Mouse (Mus musculus): ENCODE data around the gene Tm4sf19.
"Not testable (repeated sequence)": the region's sequence is repeated elsewhere in the genome, so short reads cannot be mapped to it uniquely, and the experiment has no call there.

The Tm4sf19 gene

DNA sequence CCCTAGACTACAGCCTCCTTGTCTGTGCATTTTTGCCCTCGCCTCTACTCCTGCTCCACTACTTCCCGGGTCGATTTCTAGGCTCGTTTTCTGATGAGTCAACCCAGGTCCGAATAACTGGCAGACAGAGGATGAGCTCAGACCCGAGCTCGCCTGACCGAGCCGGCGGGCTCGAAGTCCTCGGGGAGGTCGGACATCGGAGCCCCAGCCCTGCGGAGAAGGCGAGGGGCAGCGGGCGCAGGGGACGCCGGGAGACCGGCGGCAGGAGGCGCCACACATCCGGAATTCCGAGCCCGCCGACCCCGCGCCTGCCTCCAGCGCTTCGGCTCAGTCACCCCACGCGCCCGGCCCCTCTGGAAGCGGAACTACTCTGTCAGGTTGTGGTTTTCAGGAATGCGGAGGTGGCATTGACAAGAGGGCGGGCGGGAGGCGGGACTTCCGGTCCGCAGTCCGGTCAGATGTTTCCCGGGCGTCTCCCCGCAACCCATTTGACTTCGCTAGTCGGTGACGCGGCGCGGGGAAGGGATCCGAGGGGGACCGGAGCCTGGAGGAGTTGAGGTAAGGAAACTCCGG, 30.3 kb downstream of the Tm4sf19 start, which contains the start of gene Pcyt1a:
Gene Pcyt1a (plus strand): TSS at position 448 of the 573 bp plus-strand sequence.
- in situ Hi-C loops (cut with MboI, MseI): no loop called here

DNA sequence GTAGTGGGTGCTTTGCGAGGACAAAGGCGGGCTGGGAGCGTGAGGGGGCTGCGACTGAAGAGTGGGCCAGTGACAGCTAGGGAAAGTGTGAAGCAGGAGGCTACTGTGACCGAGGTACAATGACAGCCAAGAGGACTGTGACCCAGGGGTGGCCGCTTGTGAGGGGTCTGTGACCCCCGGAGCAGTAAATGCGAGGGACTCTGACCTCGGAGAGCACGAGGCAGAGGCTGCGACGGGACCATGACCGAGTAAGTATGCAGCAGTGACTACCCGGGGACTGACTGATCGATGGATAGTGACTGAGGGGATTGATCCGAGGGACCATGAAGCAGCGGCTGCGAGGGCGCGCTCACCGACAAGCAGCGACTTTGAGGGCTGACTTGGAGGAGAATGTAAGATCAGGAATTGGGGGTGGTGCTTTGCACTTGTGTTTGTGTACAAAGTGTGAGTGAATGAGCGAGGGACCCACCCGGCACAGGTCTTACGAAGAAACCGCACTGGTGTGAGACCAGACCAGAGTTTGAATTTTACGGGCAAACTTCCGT, 30.8 kb downstream of the Tm4sf19 start:
- in situ Hi-C loops (cut with MboI, MseI): no loop called here

DNA sequence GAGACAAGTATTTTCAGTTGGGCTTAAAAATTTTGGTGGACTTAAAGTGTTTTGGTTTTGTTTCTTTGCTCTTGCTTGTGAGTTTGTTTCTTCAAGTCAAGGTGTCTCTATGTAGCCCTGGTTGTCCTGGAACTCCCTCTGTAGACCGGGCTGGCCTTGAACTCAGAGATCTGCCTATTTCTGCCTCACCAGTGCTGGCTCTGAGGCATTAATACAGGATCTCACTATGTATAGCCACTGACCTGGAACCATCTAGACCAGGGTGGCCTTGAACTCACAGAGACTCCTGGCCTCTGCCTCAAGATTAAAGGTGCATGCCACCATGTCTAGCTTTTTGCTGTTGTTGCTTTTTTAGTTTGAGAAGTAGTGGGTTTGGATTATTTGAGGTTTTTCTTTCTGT, 31.6 kb downstream of the Tm4sf19 start:
- in situ Hi-C loops (cut with MboI, MseI): no loop called here

DNA sequence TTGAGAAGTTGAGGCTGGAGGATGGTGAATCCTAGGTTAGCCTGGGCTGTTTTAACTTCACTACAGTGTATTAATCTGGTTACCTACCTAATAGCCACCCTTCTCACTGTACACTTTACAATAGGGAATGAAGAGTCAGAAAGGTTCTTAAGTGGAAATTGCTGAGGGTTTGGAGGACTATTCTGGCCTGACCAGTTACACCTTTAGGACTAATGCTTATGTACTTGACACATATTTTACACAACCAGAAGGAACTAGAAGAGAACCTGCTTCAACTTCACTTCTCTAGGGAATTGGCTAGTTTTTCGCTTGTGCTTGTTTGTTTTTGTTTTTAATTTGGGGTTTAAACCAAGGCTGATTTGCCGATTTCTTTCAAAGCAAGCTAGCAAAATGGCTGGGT, 32.8 kb downstream of the Tm4sf19 start:
- in situ Hi-C loops (cut with MboI, MseI): no loop called here

DNA sequence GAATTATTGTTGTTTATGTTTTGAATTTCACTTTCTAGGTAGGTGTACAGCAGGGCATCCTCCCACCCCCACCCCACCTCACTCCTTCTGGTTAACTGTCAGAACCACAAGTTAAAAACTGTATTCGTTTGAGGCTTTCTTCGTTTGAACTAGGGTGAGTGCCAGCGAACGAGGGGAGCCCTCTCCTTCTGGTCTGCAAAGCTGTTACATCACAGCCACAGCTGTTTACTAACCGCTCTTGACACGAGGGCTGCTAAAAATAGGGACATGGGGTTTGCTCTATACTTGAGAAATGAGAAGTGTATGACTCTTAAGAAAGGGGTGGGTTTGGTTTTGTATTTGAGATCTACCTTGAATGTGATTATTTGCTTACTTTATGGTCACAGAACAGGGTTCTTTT, 33.8 kb downstream of the Tm4sf19 start:
- in situ Hi-C loops (cut with MboI, MseI): no loop called here

DNA sequence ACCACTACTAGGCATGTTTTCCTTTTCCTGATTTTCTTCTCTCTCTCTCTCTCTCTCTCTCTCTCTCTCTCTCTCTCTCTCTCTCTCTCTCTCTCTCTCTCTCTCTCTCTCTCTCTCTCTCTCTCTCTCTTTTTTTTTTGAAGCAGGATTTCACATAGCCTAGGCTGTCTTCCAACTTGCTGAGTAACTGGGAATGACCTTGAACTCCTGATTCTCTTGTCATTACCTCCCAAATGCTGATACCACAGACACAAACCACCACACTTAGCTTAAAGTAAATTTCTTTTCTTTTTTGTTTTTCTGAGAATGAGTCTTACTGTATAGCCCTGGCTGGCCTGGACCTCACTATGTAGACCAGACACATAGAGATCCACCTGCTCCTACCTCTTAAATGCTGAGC, 34.4 kb downstream of the Tm4sf19 start:
- in situ Hi-C loops (cut with MboI, MseI): no loop called here

DNA sequence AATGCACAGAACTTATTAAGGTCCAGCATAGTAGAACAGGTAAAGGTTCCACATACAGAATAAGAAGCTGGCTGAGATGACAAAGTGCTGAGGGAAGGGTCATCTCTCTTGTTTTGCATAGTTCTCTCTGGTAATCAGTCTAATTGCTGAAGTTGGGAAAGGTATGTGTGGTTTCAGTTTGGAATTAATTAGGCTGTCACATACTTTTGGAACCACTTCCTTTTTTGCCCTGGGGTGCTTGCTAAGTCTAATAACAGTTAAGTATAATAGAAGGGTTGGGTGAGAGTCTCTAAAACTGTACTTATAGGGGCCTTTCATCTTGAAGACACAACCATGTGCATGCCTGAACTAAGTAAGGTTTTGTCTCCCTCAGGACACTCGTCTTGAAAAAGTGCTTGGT, 36.4 kb downstream of the Tm4sf19 start:
- in situ Hi-C loops (cut with MboI, MseI): no loop called here

DNA sequence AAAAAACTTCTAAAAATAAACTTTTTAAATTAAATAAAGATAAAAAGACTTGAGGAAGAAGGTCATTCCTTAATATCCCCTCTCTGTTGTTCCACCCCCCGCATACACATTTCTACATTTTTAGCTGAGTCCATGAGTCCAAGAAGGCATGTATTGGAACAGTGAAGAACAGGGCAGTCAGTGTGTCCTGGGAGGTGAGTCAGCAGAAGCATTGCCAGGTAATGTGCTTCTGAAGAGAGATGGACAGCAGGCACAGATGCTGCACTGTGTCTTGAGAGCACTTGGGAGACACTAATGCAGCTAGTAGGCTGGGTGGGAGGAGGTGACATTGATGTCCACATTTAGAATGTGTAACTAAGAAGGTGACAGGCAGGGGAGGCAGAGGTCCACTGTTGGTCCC, 37.0 kb downstream of the Tm4sf19 start:
- in situ Hi-C loops (cut with MboI, MseI): no loop called here

DNA sequence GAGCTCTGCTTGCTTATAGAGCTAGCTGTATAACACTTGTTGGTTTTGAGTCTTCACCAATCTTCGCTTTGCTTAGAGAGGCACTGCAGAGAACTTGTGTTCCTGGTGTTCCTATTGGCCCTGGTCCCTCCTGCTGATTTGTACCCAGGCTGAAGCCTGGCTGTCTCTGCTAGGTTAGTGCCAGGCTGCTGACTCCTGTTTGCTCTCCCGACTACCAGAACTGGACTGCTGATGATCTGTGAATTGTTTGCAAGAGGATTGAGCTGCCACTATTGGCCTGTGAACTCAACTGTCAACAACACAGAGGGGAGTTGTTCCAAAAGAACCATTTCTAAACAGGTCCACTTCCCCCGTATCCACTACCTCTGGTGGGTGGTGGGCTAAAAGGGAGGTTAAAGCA, 41.1 kb downstream of the Tm4sf19 start:
- in situ Hi-C loops (cut with MboI, MseI): no loop called here

DNA sequence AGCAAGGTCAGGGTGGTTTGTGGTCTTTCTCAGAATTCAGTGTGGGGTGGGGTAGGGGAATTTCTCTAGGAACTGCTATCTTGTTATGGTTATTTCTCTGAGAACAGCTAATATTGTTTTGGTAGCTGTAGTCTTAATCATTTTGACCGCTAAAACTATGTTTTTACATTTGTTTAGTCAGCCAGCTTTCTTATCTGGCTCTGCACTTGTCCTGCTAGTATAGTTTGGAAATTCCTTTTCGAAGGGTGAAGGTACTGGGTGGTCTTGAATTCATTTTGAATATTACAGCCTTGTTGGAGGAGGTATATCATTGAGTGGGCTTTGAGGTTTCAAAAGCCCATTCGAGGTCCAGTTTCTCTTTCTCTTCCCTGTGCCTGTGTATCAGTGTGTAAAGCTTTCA, 44.3 kb downstream of the Tm4sf19 start:
- in situ Hi-C loops (cut with MboI, MseI): not testable (repeated sequence)

DNA sequence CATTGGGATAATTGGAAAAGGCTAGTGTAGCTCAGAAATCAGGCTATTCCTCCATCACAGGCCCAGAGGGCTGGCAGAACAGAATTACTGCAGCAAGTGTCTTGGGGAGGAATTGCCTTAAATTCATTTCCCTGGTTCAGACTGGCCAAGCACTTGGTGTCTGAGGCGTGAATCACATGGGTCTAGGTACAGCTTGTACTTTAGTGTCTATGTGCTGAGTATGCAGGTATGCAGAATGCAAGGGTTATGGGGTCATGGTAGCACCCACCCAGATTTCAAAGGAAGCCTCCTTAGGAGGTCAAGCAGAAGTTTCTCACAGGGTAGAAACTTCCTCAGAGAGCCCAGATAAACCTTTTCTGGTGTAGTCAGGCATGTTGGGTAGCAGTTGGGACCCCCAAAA, 45.3 kb downstream of the Tm4sf19 start:
- in situ Hi-C loops (cut with MboI, MseI): no loop called here

DNA sequence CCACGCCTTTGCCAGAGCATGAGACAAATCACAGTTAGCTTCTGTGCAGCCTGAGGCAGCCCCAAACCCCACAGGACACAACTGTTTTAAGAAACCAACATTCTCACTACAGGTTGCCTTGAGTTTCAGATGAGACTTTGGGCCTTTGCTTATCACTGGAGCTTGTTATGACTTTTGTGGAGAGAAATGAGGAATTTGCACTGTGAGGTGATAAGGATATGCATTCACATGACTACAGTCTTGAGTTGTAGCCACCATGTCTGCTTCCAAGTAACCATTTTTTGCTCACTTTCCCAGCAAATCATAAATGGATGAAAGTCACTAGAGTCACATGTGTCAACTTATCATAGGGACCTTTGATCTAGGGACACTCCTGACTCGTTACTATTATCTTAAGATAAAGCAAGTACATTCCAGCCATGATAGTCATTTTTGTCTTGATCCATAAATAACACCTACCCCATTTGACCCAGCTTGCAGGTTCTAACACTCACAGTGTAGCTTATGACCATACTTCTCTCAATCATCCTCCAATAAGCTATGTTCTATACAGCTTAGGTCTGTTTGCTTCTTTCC, 46.3 kb downstream of the Tm4sf19 start:
- in situ Hi-C loops (cut with MboI, MseI): no loop called here

DNA sequence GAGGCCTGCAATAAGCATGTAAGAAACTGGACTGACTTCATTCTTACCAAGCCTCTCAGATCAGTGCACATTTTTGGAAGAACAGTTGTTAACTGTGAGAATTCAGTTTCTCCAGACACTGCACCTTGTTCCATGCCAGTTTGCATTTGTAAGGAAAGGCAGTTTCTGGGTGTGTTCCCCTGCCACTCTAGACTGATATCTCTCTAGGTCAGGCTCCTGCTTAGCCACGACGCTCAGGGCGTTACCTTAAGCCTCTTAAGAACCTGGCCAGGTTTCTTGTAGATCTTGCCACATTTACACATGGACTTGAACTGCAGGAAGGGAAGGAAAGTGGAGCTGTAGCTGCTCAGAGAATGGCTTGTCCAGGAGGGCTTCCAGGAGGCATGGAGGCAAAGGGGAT, 49.4 kb downstream of the Tm4sf19 start:
- in situ Hi-C loops (cut with MboI, MseI): no loop called here

DNA sequence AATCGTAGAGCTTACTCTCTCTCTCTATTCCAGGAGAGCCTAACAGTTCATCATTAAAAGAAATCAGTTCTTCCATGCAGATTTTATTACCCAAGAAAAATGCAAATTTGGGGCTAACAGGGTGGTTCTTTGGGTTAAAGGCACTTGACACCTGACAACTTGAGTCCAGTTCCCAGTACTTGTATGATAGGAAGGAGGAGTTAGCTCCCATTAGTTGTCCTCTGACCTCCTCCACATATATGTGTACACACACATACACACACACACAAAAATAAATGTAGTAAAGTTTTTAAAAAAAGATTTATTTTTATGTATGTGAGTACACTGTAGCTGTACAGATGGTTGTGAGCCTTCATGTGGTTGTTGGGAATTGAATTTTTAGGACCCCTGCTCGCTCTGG, 49.8 kb downstream of the Tm4sf19 start:
- in situ Hi-C loops (cut with MboI, MseI): no loop called here

DNA sequence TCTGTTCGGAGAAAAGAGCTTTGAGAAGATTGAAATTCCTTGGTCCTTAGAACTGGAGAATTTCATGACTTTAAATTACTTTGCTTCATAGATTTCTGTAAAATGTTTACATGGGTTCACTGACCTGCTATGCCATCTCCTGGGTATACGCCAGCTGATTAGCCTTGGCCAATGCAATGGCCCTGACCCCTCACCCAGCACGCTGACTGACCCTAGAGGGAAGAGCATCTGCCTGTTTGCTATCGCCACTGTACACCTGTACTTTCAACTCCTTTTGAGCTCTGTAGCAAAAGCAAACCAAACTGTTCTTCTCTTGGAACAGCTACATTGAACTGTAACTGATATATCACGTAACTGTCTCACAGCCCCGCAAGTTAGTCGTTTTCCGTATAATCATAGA, 52.8 kb downstream of the Tm4sf19 start:
- in situ Hi-C loops (cut with MboI, MseI): no loop called here

DNA sequence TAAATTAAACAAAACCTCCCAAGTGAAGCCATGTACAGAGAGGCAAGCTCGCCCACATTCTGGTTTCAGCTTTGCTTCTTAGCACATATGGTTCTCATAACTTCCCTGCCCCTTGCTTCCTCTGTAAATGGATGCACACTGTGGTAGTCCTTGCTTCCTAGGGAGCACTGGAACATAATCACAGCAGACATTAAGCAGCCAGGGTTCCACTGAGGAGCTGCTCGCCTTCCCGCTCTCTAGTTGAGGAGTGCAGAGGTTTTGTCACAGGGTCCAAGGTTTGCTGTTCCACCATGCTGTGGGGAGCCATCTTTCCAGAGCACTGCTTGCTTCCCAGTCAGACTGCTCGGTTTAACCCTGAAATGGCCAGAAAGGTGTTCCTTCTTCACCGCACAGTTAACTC, 54.3 kb downstream of the Tm4sf19 start:
- in situ Hi-C loops (cut with MboI, MseI): no loop called here

DNA sequence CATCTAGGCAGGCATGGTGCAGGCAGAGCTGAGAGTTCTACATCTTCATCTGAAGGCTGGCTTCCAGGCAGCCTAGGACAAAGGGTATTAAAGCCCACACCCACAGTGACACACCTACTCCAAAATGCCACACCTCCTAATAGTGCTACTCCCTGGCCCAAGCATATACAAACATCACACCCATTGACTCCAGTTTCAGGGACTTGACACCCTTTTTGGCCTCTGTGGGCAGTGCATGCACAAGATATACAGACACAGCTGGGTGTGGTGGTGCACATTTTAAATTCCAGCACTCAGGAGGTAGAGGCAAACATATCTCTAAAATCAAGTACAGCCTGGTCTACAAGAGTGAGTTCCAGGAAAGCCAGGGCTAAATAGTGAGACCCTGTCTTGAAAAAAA, 55.8 kb downstream of the Tm4sf19 start:
- in situ Hi-C loops (cut with MboI, MseI): no loop called here

DNA sequence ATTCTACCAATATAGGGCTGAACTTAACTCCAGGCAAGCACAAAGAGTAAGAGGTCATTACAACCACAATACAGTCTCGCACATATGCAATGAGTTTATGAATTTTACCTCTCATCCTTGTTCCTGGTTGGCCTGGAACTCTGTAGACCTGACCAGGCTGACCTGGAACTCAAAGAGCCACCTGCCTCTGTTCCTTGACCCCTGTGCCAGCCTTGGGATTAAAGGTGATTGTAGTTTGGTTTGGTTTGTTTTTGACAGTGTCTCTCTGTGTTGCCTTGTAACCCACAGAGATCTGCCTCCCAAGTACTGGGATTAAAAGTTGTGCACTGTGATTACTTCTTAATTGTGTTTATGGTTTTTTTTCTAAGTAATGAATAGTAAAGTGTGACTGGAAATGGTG, 56.5 kb downstream of the Tm4sf19 start:
- in situ Hi-C loops (cut with MboI, MseI): no loop called here

Data from T-helper 2 cell (primary cell).